Mouse (Mus musculus): ENCODE measurements around the gene Nt5dc3. TPM values are rescaled to one million over a fixed set of nuclear protein-coding genes. Genes with fewer than 3 reads are reported as not detected.

The Nt5dc3 gene
- polyA plus RNA-seq, 1 experiment = 15.5 TPM

DNA sequence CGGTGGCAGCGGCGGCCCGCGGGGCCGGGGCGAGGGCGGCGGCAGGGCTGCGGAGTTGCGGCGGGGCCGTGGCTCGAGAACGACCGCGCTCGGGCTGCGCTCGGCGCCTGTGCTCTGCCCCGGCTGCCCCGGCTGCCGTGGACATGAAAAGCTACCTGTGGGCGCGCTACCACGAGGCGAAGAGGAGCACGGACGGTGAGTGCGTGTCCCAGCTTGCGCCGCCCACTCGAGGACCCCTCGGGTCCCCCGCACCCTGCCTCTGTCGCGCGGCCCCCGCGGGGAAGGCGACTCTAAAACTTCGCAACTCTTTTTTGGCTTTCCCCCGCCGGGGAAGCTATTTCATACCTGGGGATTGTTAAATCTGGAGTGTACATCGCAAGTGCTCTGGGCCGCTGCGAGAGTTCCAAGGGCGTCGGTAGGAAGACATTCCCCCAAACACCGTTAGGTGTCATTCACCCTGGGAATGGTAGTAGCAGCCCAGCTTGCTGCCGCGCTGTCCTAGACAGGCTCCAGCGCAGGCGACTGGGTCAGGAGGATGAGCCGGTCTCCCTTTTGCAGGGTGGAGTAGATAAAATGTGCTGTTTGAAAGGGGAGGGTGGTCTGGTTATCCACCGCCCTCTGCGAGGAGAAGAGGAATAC is 431 bp downstream of the Nt5dc3 start:
- no peaks in the 10 kb centered on the region for H3K36me3 ChIP-seq (ENCODE audit: control insufficient read depth, insufficient read depth)

DNA sequence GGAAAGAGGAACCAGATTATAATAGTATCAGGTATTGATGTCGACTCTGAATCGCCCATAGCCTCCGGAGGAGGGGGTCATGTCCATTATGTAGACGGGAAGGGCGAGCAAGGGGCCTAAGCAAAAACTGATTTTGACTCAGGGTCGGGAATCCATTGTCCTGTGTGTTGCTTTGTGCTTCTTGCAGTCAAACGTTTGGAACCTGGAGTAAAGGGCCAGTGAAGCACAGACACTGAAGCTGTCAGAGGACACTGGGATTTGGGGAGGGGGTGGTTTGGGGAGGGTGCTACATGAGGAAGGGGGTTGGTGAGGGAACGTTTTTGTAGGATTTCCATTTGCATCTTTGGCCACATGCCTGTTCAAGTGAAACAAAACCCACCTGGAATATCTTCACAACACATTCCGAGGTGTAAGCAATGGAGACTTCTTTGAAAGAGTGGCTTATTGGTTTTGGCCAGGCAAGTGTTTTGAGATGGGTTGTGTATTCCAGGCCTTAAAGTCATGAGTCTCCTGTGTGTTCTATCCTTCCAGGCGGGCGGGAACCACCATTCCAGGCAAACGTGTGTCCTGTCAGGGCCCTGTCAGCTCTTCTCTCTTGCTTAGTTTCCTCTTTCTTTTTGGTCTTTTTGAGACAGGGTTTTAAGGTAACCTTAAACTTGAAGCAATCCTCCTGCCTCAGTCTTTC is 1.2 kb downstream of the Nt5dc3 start:
- H3K4me3 ChIP-seq = peak overlapping the region; percentile 77

More for the DNA sequence above, 431 bp downstream of the Nt5dc3 start:
- Histone ChIP-seq H3K4me2 (ENCODE audit: low read depth) (peak overlapping the region; percentile 90), H3K79me2 (ENCODE audit: control insufficient read depth, insufficient read depth) (peaks cover 50% of the 10 kb centered on the region), H3K27me3 (ENCODE audit: control insufficient read depth, insufficient read depth, insufficient read length) (no peaks in the 10 kb centered on the region), H3K4me3 (peak overlapping the region; percentile 77), H3ac (ENCODE audit: control insufficient read depth, insufficient read length) (peak overlapping the region; percentile 42)
- no peak for TF ChIP-seq POLR2AphosphoS2 (IDR thresholded peaks at IDR 0.05; ENCODE audit: insufficient read length, low read depth)
- TF ChIP-seq REST (IDR thresholded peaks at IDR 0.05; ENCODE audit: insufficient read depth, insufficient read length) = no peak
- TF ChIP-seq TCF3 (IDR thresholded peaks at IDR 0.05; ENCODE audit: insufficient read length, low read depth) = peak; percentile 44

DNA sequence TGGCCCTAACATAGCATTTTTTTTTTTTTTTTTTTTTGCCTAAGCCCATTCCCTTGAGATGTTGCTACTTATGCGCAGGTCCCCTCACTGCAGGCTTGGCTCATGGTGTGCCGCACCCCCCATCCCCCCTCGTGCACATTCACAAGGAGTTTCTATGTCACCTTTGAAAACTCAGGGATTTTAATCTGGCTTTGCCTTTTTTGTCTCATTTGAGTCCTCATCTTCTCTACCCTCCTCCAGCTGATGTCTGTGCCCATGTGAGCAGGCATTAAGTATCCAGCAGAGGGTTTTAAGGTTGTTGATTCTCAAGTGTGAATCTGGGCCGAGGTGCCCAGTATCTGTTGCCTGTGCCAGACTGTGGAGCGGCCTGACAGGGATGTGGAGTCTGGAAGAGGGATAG is 2.8 kb downstream of the Nt5dc3 start:
- no peaks in the 10 kb centered on the region for H3K27me3 ChIP-seq (ENCODE audit: control insufficient read depth, insufficient read depth, insufficient read length)
- peak overlapping the region; percentile 90 for H3K4me2 ChIP-seq (ENCODE audit: low read depth)
- TF ChIP-seq REST (IDR thresholded peaks at IDR 0.05; ENCODE audit: insufficient read depth, insufficient read length) (no peak), CEBPB (IDR thresholded peaks at IDR 0.05; ENCODE audit: insufficient read depth, poor library complexity, severe bottlenecking) (no peak), MYOD1 (IDR thresholded peaks at IDR 0.05; ENCODE audit: control insufficient read depth in 1 of 3, insufficient read length in 2 of 3, low read depth in 2 of 3) (no peak), USF1 (IDR thresholded peaks at IDR 0.05; ENCODE audit: low read depth) (no peak), TCF12 (IDR thresholded peaks at IDR 0.05; ENCODE audit: insufficient read depth, poor library complexity, severe bottlenecking) (no peak), MAX (IDR thresholded peaks at IDR 0.05; ENCODE audit: low read depth) (no peak), POLR2AphosphoS2 (IDR thresholded peaks at IDR 0.05; ENCODE audit: insufficient read length, low read depth) (no peak)
- no peak overlapping the region for H3ac ChIP-seq (ENCODE audit: control insufficient read depth, insufficient read length)
- H3K36me3 ChIP-seq (ENCODE audit: control insufficient read depth, insufficient read depth) = no peaks in the 10 kb centered on the region
- no peak overlapping the region for H3K4me3 ChIP-seq
- peaks cover 74% of the 10 kb centered on the region for H3K79me2 ChIP-seq (ENCODE audit: control insufficient read depth, insufficient read depth)

More for the DNA sequence above, 1.2 kb downstream of the Nt5dc3 start:
- Histone ChIP-seq H3K4me2 (ENCODE audit: low read depth) (peak overlapping the region; percentile 90), H3K36me3 (ENCODE audit: control insufficient read depth, insufficient read depth) (no peaks in the 10 kb centered on the region), H3K27me3 (ENCODE audit: control insufficient read depth, insufficient read depth, insufficient read length) (no peaks in the 10 kb centered on the region), H3K79me2 (ENCODE audit: control insufficient read depth, insufficient read depth) (peaks cover 58% of the 10 kb centered on the region), H3ac (ENCODE audit: control insufficient read depth, insufficient read length) (peak overlapping the region; percentile 42)
- TF ChIP-seq POLR2A (IDR thresholded peaks at IDR 0.05; ENCODE audit: insufficient read length, low read depth) (no peak), REST (IDR thresholded peaks at IDR 0.05; ENCODE audit: insufficient read depth, insufficient read length) (no peak)

DNA sequence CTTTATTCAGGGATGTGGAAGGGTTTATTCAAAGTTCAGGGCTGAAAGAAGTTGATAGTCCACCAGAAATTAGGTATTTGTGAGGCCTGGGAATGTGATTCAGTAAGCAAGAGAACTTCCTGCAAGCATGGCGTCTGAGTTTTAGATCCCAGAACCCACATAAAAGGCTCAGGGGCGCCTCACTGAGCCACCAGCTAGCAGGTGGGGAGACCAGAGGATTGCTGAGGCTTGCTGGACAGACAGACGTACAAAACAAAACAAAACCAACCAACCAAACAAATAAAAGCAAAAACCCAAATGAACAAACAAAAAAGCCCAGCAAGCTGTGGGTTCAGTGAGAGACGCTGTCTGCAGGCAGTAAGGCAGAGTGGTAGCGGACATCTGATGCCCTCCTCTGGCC is 3.9 kb downstream of the Nt5dc3 start:
- H3ac ChIP-seq (ENCODE audit: control insufficient read depth, insufficient read length) = no peak overlapping the region
- no peaks in the 10 kb centered on the region for H3K36me3 ChIP-seq (ENCODE audit: control insufficient read depth, insufficient read depth)
- no peaks in the 10 kb centered on the region for H3K27me3 ChIP-seq (ENCODE audit: control insufficient read depth, insufficient read depth, insufficient read length)
- no peak overlapping the region for H3K4me3 ChIP-seq
- H3K79me2 ChIP-seq (ENCODE audit: control insufficient read depth, insufficient read depth) = peaks cover 84% of the 10 kb centered on the region
- TF ChIP-seq USF1 (IDR thresholded peaks at IDR 0.05; ENCODE audit: low read depth) (no peak), MYOG (IDR thresholded peaks at IDR 0.05; ENCODE audit: control insufficient read depth in 1 of 3, insufficient read depth in 1 of 3, insufficient read length in 2 of 3, low read depth in 2 of 3) (no peak), MAX (IDR thresholded peaks at IDR 0.05; ENCODE audit: low read depth) (no peak), POLR2A (IDR thresholded peaks at IDR 0.05; ENCODE audit: insufficient read length, low read depth) (no peak), POLR2AphosphoS2 (IDR thresholded peaks at IDR 0.05; ENCODE audit: insufficient read length, low read depth) (no peak), MYOD1 (IDR thresholded peaks at IDR 0.05; ENCODE audit: control insufficient read depth in 1 of 3, insufficient read length in 2 of 3, low read depth in 2 of 3) (no peak), SRF (IDR thresholded peaks at IDR 0.05; ENCODE audit: control insufficient read depth, insufficient read length, low read depth) (no peak), TCF3 (IDR thresholded peaks at IDR 0.05; ENCODE audit: insufficient read length, low read depth) (no peak), TCF12 (IDR thresholded peaks at IDR 0.05; ENCODE audit: insufficient read depth, poor library complexity, severe bottlenecking) (no peak), E2F4 (IDR thresholded peaks at IDR 0.05; ENCODE audit: insufficient read depth) (no peak), CEBPB (IDR thresholded peaks at IDR 0.05; ENCODE audit: insufficient read depth, poor library complexity, severe bottlenecking) (no peak), REST (IDR thresholded peaks at IDR 0.05; ENCODE audit: insufficient read depth, insufficient read length) (no peak)
- H3K4me2 ChIP-seq (ENCODE audit: low read depth) = peak overlapping the region; percentile 31

DNA sequence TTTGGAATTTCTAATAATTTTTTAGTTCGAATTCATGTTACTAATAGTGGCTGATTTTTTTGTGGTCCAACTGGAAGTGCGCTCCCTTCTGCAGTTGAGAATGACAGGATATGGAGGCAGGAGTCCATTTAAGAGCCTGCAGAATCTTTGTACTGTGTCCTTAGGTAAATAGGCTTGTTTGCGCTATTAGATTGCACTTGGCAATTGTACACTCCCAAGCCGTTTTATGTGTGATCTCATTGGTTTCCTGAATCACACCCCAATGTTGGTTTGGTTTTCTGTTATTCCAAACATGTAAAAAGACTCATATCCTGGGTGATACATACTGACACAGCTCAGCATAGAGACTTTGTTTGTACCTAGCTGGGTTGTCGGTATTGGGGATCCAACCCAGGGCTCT is 4.8 kb downstream of the Nt5dc3 start:
- H3K4me2 ChIP-seq (ENCODE audit: low read depth) = peak overlapping the region; percentile 21
- H3K79me2 ChIP-seq (ENCODE audit: control insufficient read depth, insufficient read depth) = peaks cover 93% of the 10 kb centered on the region
- no peaks in the 10 kb centered on the region for H3K36me3 ChIP-seq (ENCODE audit: control insufficient read depth, insufficient read depth)
- TF ChIP-seq POLR2AphosphoS2 (IDR thresholded peaks at IDR 0.05; ENCODE audit: insufficient read length, low read depth) (no peak), MYOD1 (IDR thresholded peaks at IDR 0.05; ENCODE audit: control insufficient read depth in 1 of 3, insufficient read length in 2 of 3, low read depth in 2 of 3) (no peak), TCF12 (IDR thresholded peaks at IDR 0.05; ENCODE audit: insufficient read depth, poor library complexity, severe bottlenecking) (no peak), REST (IDR thresholded peaks at IDR 0.05; ENCODE audit: insufficient read depth, insufficient read length) (no peak), CEBPB (IDR thresholded peaks at IDR 0.05; ENCODE audit: insufficient read depth, poor library complexity, severe bottlenecking) (no peak)
- no peaks in the 10 kb centered on the region for H3K27me3 ChIP-seq (ENCODE audit: control insufficient read depth, insufficient read depth, insufficient read length)
- H3K4me3 ChIP-seq = no peak overlapping the region
- no peak overlapping the region for H3ac ChIP-seq (ENCODE audit: control insufficient read depth, insufficient read length)
